Mouse (Mus musculus) neural tube, embryonic 13.5 days (tissue): ENCODE results near the gene Ryr2. TPM values are rescaled to one million over a fixed set of nuclear protein-coding genes. Genes with fewer than 3 reads are reported as not detected.

Experiments
- ATAC-seq: fragments of 200-750 bp; cut with Nextera tagmentation; 2 replicates; pipeline ENCODE4 v1.8.0; 2017; ENCODE audit warnings: low read depth, mild to moderate bottlenecking, moderate TSS enrichment, moderate library complexity
- H3K27ac ChIP-seq: fragments of 300-500 bp; sonication (generic); replicated peaks from 2 replicates; pipeline ENCODE4 v1.5.1; 2015; ENCODE audit warnings: moderate library complexity, mild to moderate bottlenecking, inconsistent platforms
- H3K27me3 ChIP-seq: fragments of 300-500 bp; sonication (generic); 2 replicates; pipeline ENCODE4 v1.6.1; 2015; ENCODE audit warnings: mild to moderate bottlenecking, inconsistent platforms
- H3K36me3 ChIP-seq: fragments of 300-500 bp; sonication (generic); 2 replicates; pipeline ENCODE4 v1.6.1; 2015; ENCODE audit warnings: mild to moderate bottlenecking, inconsistent platforms
- H3K4me1 ChIP-seq: fragments of 300-500 bp; sonication (generic); replicated peaks from 2 replicates; pipeline ENCODE4 v1.6.1; 2015; ENCODE audit warnings: inconsistent platforms
- H3K4me2 ChIP-seq: fragments of 300-500 bp; sonication (generic); 2 replicates; pipeline ENCODE4 v1.6.1; 2015; ENCODE audit warnings: inconsistent platforms, mild to moderate bottlenecking, moderate library complexity
- H3K4me3 ChIP-seq: fragments of 300-500 bp; sonication (generic); 2 replicates; pipeline ENCODE4 v1.5.1; 2015; ENCODE audit warnings: mild to moderate bottlenecking, inconsistent platforms
- H3K9ac ChIP-seq: fragments of 300-500 bp; sonication (generic); 2 replicates; pipeline ENCODE4 v1.6.1; 2015; ENCODE audit warnings: moderate library complexity, mild to moderate bottlenecking, inconsistent platforms
- H3K9me3 ChIP-seq: fragments of 300-500 bp; sonication (generic); 2 replicates; pipeline ENCODE4 v1.6.1; 2016; ENCODE audit warnings: inconsistent platforms
- WGBS: fragments of 180-500 bp; shearing (Covaris S2); methylation state at CpG from one replicate; pipeline ENCODE4 v1.1.7; 2015; 5-methylcytosine and 5-hydroxymethylcytosine counted together
- polyA plus RNA-seq: library from polyadenylated mRNA; unstranded; fragments of >200 nt; fragmentation: Nextera tagmentation; extraction: Ambion mirVana; gene quantifications from 2 replicates; pipeline ENCODE4 v1.2.1, GENCODE M21; 2015

Ryr2 gene
- polyA plus RNA-seq, 1 experiment from 2014 or later, result 1.9 TPM

- 80% methylated on average over 2 of the region's 2 CpGs for WGBS
- H3K27ac ChIP-seq, result no peak overlapping the region
These were observed 22.7 kb downstream of the Ryr2 start for GRCm38 (mm10) chr13:12084112-12084475.

GRCm38 (mm10) chr13:12083443-12084111 lies 23.2 kb downstream of the Ryr2 start:
- Histone ChIP-seq H3K4me3 (no peak overlapping the region), H3K27ac (no peak overlapping the region), H3K4me1 (no peaks in the 10 kb centered on the region), H3K9ac (no peak overlapping the region), H3K36me3 (no peaks in the 10 kb centered on the region), H3K4me2 (no peak overlapping the region), H3K27me3 (peaks cover 13% of the 10 kb centered on the region), H3K9me3 (no peaks in the 10 kb centered on the region)
- ATAC-seq, result no peak
- WGBS, result 43% methylated on average over 10 of the region's 10 CpGs

More at GRCm38 (mm10) chr13:12084112-12084475, 22.7 kb downstream of the Ryr2 start:
- H3K27me3 ChIP-seq, result peaks cover 13% of the 10 kb centered on the region
- H3K36me3 ChIP-seq, result no peaks in the 10 kb centered on the region
- no peak for ATAC-seq
- H3K9ac ChIP-seq, result no peak overlapping the region
- H3K4me3 ChIP-seq, result no peak overlapping the region
- no peak overlapping the region for H3K4me2 ChIP-seq
- no peaks in the 10 kb centered on the region for H3K4me1 ChIP-seq
- H3K9me3 ChIP-seq, result no peaks in the 10 kb centered on the region

GRCm38 (mm10) chr13:12080590-12080989 lies 26.2 kb downstream of the Ryr2 start:
- peaks cover 9% of the 10 kb centered on the region for H3K27me3 ChIP-seq
- H3K4me2 ChIP-seq, result no peak overlapping the region
- WGBS, result 88% methylated on average over 4 of the region's 4 CpGs
- H3K9me3 ChIP-seq, result no peaks in the 10 kb centered on the region
- H3K4me3 ChIP-seq, result no peak overlapping the region
- H3K27ac ChIP-seq, result no peak overlapping the region
- ATAC-seq, result no peak
- H3K36me3 ChIP-seq, result no peaks in the 10 kb centered on the region
- H3K9ac ChIP-seq, result no peak overlapping the region
- H3K4me1 ChIP-seq, result no peaks in the 10 kb centered on the region

- H3K9ac ChIP-seq, result no peak overlapping the region
These were observed 27.2 kb downstream of the Ryr2 start for GRCm38 (mm10) chr13:12079536-12079935.

GRCm38 (mm10) chr13:12074897-12075296 lies 31.8 kb downstream of the Ryr2 start:
- Histone ChIP-seq H3K27ac (no peak overlapping the region), H3K4me3 (no peak overlapping the region), H3K4me1 (peaks cover 12% of the 10 kb centered on the region), H3K36me3 (no peaks in the 10 kb centered on the region), H3K9ac (no peak overlapping the region), H3K4me2 (no peak overlapping the region), H3K9me3 (no peaks in the 10 kb centered on the region), H3K27me3 (no peaks in the 10 kb centered on the region)
- ATAC-seq, result peak; percentile 32; the same call in 1 of the 2 replicates
- WGBS, result 87% methylated on average over 6 of the region's 6 CpGs

More at GRCm38 (mm10) chr13:12079536-12079935, 27.2 kb downstream of the Ryr2 start:
- 81% methylated on average over 4 of the region's 4 CpGs for WGBS
- no peaks in the 10 kb centered on the region for H3K4me1 ChIP-seq
- no peaks in the 10 kb centered on the region for H3K36me3 ChIP-seq
- H3K9me3 ChIP-seq, result no peaks in the 10 kb centered on the region
- peaks cover 7% of the 10 kb centered on the region; the same call in 1 of the 2 replicates for H3K27me3 ChIP-seq
- no peak for ATAC-seq
- H3K27ac ChIP-seq, result no peak overlapping the region
- no peak overlapping the region for H3K4me3 ChIP-seq
- H3K4me2 ChIP-seq, result no peak overlapping the region

GRCm38 (mm10) chr13:12072571-12072970 lies 34.2 kb downstream of the Ryr2 start:
- Histone ChIP-seq H3K4me1 (peaks cover 12% of the 10 kb centered on the region), H3K9me3 (no peaks in the 10 kb centered on the region), H3K27ac (no peak overlapping the region), H3K36me3 (no peaks in the 10 kb centered on the region), H3K4me2 (no peak overlapping the region), H3K27me3 (no peaks in the 10 kb centered on the region), H3K9ac (no peak overlapping the region), H3K4me3 (no peak overlapping the region)
- 60% methylated on average over 7 of the region's 7 CpGs for WGBS
- ATAC-seq, result no peak

GRCm38 (mm10) chr13:12072112-12072511 lies 34.6 kb downstream of the Ryr2 start:
- Histone ChIP-seq H3K9me3 (no peaks in the 10 kb centered on the region), H3K27me3 (no peaks in the 10 kb centered on the region), H3K9ac (no peak overlapping the region), H3K27ac (no peak overlapping the region), H3K4me2 (no peak overlapping the region), H3K4me1 (peaks cover 12% of the 10 kb centered on the region), H3K36me3 (no peaks in the 10 kb centered on the region), H3K4me3 (no peak overlapping the region)
- no peak for ATAC-seq
- 24% methylated on average over 3 of the region's 3 CpGs for WGBS

GRCm38 (mm10) chr13:12070157-12071129 lies 36.3 kb downstream of the Ryr2 start:
- no peak overlapping the region for H3K4me3 ChIP-seq
- no peak overlapping the region for H3K9ac ChIP-seq
- no peak overlapping the region for H3K4me2 ChIP-seq
- H3K4me1 ChIP-seq, result peaks cover 12% of the 10 kb centered on the region
- no peaks in the 10 kb centered on the region for H3K9me3 ChIP-seq
- H3K27me3 ChIP-seq, result no peaks in the 10 kb centered on the region
- H3K36me3 ChIP-seq, result no peaks in the 10 kb centered on the region
- no peak overlapping the region for H3K27ac ChIP-seq
- no peak for ATAC-seq
- 89% methylated on average over 14 of the region's 14 CpGs for WGBS

GRCm38 (mm10) chr13:12064576-12064975 lies 42.2 kb downstream of the Ryr2 start:
- Histone ChIP-seq H3K36me3 (no peaks in the 10 kb centered on the region), H3K4me2 (no peak overlapping the region), H3K27ac (no peak overlapping the region), H3K27me3 (no peaks in the 10 kb centered on the region), H3K4me3 (no peak overlapping the region), H3K4me1 (no peaks in the 10 kb centered on the region), H3K9ac (no peak overlapping the region), H3K9me3 (no peaks in the 10 kb centered on the region)
- WGBS, result 84% methylated on average over 4 of the region's 4 CpGs
- no peak for ATAC-seq

- 70% methylated on average over 4 of the region's 4 CpGs for WGBS
These were observed 43.2 kb downstream of the Ryr2 start for GRCm38 (mm10) chr13:12063561-12063960.

GRCm38 (mm10) chr13:12057357-12057771 lies 49.4 kb downstream of the Ryr2 start:
- H3K27me3 ChIP-seq, result no peaks in the 10 kb centered on the region
- H3K36me3 ChIP-seq, result no peaks in the 10 kb centered on the region
- H3K4me2 ChIP-seq, result no peak overlapping the region
- no peak overlapping the region for H3K4me3 ChIP-seq
- H3K27ac ChIP-seq, result no peak overlapping the region
- no peaks in the 10 kb centered on the region for H3K4me1 ChIP-seq
- WGBS, result 73% methylated on average over 8 of the region's 8 CpGs
- H3K9me3 ChIP-seq, result peaks cover 4% of the 10 kb centered on the region; the same call in 1 of the 2 replicates
- no peak overlapping the region for H3K9ac ChIP-seq
- ATAC-seq, result 0 out of 2 replicates have a peak, but pooled peaks have one; percentile 50

More at GRCm38 (mm10) chr13:12063561-12063960, 43.2 kb downstream of the Ryr2 start:
- Histone ChIP-seq H3K4me2 (no peak overlapping the region), H3K4me1 (no peaks in the 10 kb centered on the region), H3K27me3 (no peaks in the 10 kb centered on the region), H3K4me3 (no peak overlapping the region), H3K9me3 (no peaks in the 10 kb centered on the region), H3K36me3 (no peaks in the 10 kb centered on the region), H3K27ac (no peak overlapping the region), H3K9ac (no peak overlapping the region)
- no peak for ATAC-seq

- ATAC-seq, result no peak
These were observed 50.8 kb downstream of the Ryr2 start for GRCm38 (mm10) chr13:12055913-12056312.

More at GRCm38 (mm10) chr13:12055913-12056312, 50.8 kb downstream of the Ryr2 start:
- no peaks in the 10 kb centered on the region for H3K27me3 ChIP-seq
- no peaks in the 10 kb centered on the region for H3K36me3 ChIP-seq
- no peak overlapping the region for H3K4me3 ChIP-seq
- no peak overlapping the region for H3K4me2 ChIP-seq
- no peaks in the 10 kb centered on the region for H3K4me1 ChIP-seq
- no peak overlapping the region for H3K27ac ChIP-seq
- H3K9me3 ChIP-seq, result peaks cover 4% of the 10 kb centered on the region; the same call in 1 of the 2 replicates
- WGBS, result 85% methylated on average over 1 of the region's 1 CpGs
- H3K9ac ChIP-seq, result no peak overlapping the region
